Mouse (Mus musculus): ENCODE data around the gene Nppb.

- TF ChIP-seq POLR2A (IDR thresholded peaks at IDR 0.05; ENCODE audit: control insufficient read depth, extremely low read depth, insufficient read depth, low read length, poor library complexity) (no peak), CTCF (IDR thresholded peaks at IDR 0.05; ENCODE audit: borderline replicate concordance, control insufficient read depth, extremely low read depth, insufficient read depth, low read length, poor library complexity) (no peak)
Measured at GRCm38 (mm10) chr4:147957141-147957540, 28.4 kb upstream of the Nppb start.
